Comparison of ENCODE assay signal across 8 mouse cellular contexts in the genomic region with DNA sequence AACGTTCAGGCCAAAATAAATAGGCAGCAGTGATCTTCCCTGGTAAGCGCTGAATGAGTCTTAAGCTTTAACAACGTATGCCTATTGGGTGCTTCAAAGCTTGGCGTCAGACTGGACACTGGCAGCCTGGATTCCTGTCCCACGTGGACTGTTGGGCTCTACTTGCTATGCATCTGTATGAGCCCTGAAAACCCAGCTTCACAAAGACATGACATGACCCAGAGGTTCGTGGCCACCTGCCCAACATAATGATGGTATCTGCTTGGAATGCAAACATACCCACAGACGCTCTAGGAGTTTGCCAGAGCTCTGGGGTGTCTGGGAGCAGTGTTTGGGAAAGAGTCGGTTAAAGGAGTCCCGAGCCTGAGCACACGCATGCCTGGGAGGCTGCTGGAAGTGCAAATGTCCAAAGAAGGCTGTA. TPM values are rescaled to one million over a fixed set of nuclear protein-coding genes. Genes with fewer than 3 reads are reported as not detected.
DNase-seq lines count a peak whose midpoint lies in the region; ATAC-seq lines count a peak whose summit lies in the region.

No protein-coding gene starts in this region.

- ATAC-seq in CD4-positive, CD25-positive, alpha-beta regulatory T cell, adult 4 months = no peak

- peak; percentile 59 for DNase-seq in adrenal gland, postnatal 10 days
- DNase-seq in adrenal gland, postnatal 4 days (ENCODE audit: low spot score in 2 of 2) = no peak
- DNase-seq in right cerebral cortex, postnatal 10 days (ENCODE audit: low spot score in 2 of 2) = peak; percentile 51 to 72
- no peak for DNase-seq in right cerebral cortex, postnatal 14 days
- peak; percentile 45 for DNase-seq in kidney, postnatal 14 days
- peak; percentile 52 for DNase-seq in urinary bladder, postnatal 25 days (ENCODE audit: low spot score)
- no peak for DNase-seq in thymus, postnatal 4 days

RNA-seq across cellular contexts. Expression of a gene that starts 22.8 kb away (rescaled TPM):
- total RNA-seq in adrenal gland, postnatal 10 days (2021) = 10 to 100 TPM; 66.9 to 73.0 TPM
- total RNA-seq in adrenal gland, postnatal 4 days (2021) = 10 to 100 TPM; 45.2 to 47.4 TPM
- polyA plus RNA-seq in CD4-positive, CD25-positive, alpha-beta regulatory T cell, adult 4 months (2017; shearing (Covaris generic)) = 10 to 100 TPM; 11.0 to 13.7 TPM

RNA-seq across cellular contexts. Expression of a gene that starts 28.7 kb away (rescaled TPM):
- 10 to 100 TPM; 20.2 to 21.3 TPM for total RNA-seq in adrenal gland, postnatal 10 days (2021)
- 10 to 100 TPM; 26.1 to 28.0 TPM for total RNA-seq in adrenal gland, postnatal 4 days (2021)
- polyA plus RNA-seq in CD4-positive, CD25-positive, alpha-beta regulatory T cell, adult 4 months (2017; shearing (Covaris generic)) = 1 to 10 TPM; 7.6 to 9.3 TPM

RNA-seq across cellular contexts. Expression of a gene that starts 28.9 kb away (rescaled TPM):
- 10 to 100 TPM; 21.0 to 21.1 TPM for total RNA-seq in adrenal gland, postnatal 10 days (2021)
- total RNA-seq in adrenal gland, postnatal 4 days (2021) = 10 to 100 TPM; 17.1 to 19.8 TPM
- polyA plus RNA-seq in CD4-positive, CD25-positive, alpha-beta regulatory T cell, adult 4 months (2017; shearing (Covaris generic)) = 1 to 10 TPM; 8.2 to 8.3 TPM

Comparison
In these comparisons a context has a peak if more than half of its experiments do, and no peak if none do; other contexts are left out.
1. DNase-seq: peak in adrenal gland, postnatal 10 days (single experiment), right cerebral cortex, postnatal 10 days (2 of 2), kidney, postnatal 14 days (single experiment) and urinary bladder, postnatal 25 days (single experiment); none in adrenal gland, postnatal 4 days (0 of 2), right cerebral cortex, postnatal 14 days (single experiment) and thymus, postnatal 4 days (single experiment).